Mouse (Mus musculus): ENCODE results near the gene Bnipl.

Bnipl gene

GRCm38 (mm10) chr3:95218466-95219137 is 32.4 kb downstream of the Bnipl start:
- in situ Hi-C loops (cut with MboI; ENCODE audit: unreplicated experiment in 2 of 2) = loop anchor here (5.0 kb wide), 2 partner anchors 76 to 604 kb away; partner anchors contain the start of gene Tnfaip8l2 (in 1 of the 2)

GRCm38 (mm10) chr3:95217255-95218134 is 33.5 kb downstream of the Bnipl start, which contains the start of gene Gabpb2:
Gene Gabpb2, minus strand, starts transcription at chr3:95217916.
- in situ Hi-C loops (cut with MboI; ENCODE audit: unreplicated experiment in 2 of 2) = loop anchor here (5.0 kb wide), 2 partner anchors 75 to 605 kb away; partner anchors contain the start of gene Tnfaip8l2 (in 1 of the 2)

GRCm38 (mm10) chr3:95216655-95217254 is 34.2 kb downstream of the Bnipl start:
- in situ Hi-C loops (cut with MboI; ENCODE audit: unreplicated experiment in 2 of 2) = loop anchor here (5.0 kb wide), 2 partner anchors 74 to 606 kb away; partner anchors contain the start of gene Tnfaip8l2 (in 1 of the 2)

- in situ Hi-C loops (cut with MboI; ENCODE audit: unreplicated experiment in 2 of 2) = loop anchor here (5.0 kb wide), 1 partner anchor 54 kb away; no protein-coding TSS in a partner anchor
Measured at GRCm38 (mm10) chr3:95213609-95213975, 37.4 kb downstream of the Bnipl start.

GRCm38 (mm10) chr3:95212889-95213608 is 37.9 kb downstream of the Bnipl start:
- in situ Hi-C loops (cut with MboI; ENCODE audit: unreplicated experiment in 2 of 2) = loop anchor here (5.0 kb wide), 1 partner anchor 54 kb away; no protein-coding TSS in a partner anchor

GRCm38 (mm10) chr3:95210585-95210984 is 40.4 kb downstream of the Bnipl start:
- in situ Hi-C loops (cut with MboI; ENCODE audit: unreplicated experiment in 2 of 2) = loop anchor here (5.0 kb wide), 1 partner anchor 57 kb away; no protein-coding TSS in a partner anchor

GRCm38 (mm10) chr3:95208286-95208685 is 42.7 kb downstream of the Bnipl start:
- in situ Hi-C loops (cut with MboI; ENCODE audit: unreplicated experiment in 2 of 2) = no loop called here

GRCm38 (mm10) chr3:95203880-95204279 is 47.1 kb downstream of the Bnipl start:
- in situ Hi-C loops (cut with MboI; ENCODE audit: unreplicated experiment in 2 of 2) = no loop called here

GRCm38 (mm10) chr3:95200562-95200961 is 50.4 kb downstream of the Bnipl start:
- in situ Hi-C loops (cut with MboI; ENCODE audit: unreplicated experiment in 2 of 2) = no loop called here

GRCm38 (mm10) chr3:95200132-95200531 is 50.9 kb downstream of the Bnipl start:
- in situ Hi-C loops (cut with MboI; ENCODE audit: unreplicated experiment in 2 of 2) = no loop called here

GRCm38 (mm10) chr3:95199101-95199500 is 51.9 kb downstream of the Bnipl start:
- in situ Hi-C loops (cut with MboI; ENCODE audit: unreplicated experiment in 2 of 2) = no loop called here

GRCm38 (mm10) chr3:95195772-95196171 is 55.2 kb downstream of the Bnipl start:
- in situ Hi-C loops (cut with MboI; ENCODE audit: unreplicated experiment in 2 of 2) = no loop called here

GRCm38 (mm10) chr3:95194721-95195135 is 56.3 kb downstream of the Bnipl start:
- in situ Hi-C loops (cut with MboI; ENCODE audit: unreplicated experiment in 2 of 2) = no loop called here

Measured in v-Abl transformed pro-B cells (cell line).